Mouse (Mus musculus): ENCODE results near the gene Snupn. TPM values are rescaled to one million over a fixed set of nuclear protein-coding genes. Genes with fewer than 3 reads are reported as not detected.
A peak's percentile ranks its signal among the peaks of the same experiment; 100 is the strongest.
"Not testable (repeated sequence)": the region's sequence is repeated elsewhere in the genome, so short reads cannot be mapped to it uniquely, and the experiment has no call there.

Snupn gene
- 6.1 and 6.3 TPM in 2 replicates for polyA plus RNA-seq (2012; rRNA removed)

DNA sequence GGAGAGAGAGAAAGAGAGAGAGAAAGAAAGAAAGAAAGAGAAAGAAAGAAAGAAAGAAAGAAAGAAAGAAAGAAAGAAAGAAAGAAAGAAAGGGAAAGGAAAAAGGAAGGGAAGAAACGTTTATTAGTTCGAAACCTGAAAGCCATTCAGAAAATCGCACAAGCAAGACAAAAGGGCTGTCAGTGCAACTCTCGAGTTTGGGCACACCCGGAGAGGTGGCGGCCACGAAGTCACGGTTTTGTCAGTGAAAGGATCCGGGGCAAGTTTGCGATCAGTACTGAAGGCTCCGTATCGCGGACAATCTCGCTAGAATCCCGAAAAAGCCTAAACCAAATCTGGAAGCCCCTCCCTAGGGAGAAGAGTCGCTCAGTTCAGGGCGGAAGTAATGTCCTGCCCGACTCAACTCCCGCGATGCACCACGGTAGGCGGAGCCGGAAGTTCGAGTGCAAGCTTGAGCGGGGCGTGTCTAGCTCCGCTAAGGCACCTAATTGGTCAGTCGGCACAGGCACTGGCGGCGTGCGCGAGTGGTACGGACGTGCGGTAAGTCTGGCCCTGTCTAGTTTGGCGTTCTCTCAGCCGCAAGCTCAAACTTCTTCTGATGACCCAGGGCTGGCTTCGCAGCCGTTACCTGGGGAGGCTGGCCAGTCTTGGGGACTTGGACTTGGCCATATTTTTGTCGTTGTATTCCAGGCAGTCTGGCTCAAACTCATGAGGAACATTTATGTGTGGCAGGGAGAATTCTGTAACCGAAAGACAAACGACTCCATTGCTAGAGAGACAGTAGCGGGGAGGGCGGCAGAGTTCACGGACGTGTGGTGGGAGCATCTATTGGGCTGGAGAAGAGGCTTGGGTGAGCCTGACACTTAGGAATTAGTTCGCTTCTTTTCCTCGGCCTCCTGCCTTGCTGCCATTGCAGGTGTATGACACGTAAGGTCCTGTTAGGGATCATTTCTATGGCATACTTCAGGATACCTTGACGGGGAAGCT, at the start of gene Snupn:
Gene Snupn (plus strand): TSS at position 465 of the 987 bp plus-strand sequence.
- Histone ChIP-seq H3K36me3 (ENCODE audit: control insufficient read depth, insufficient read depth, low read length) (no peaks in the 10 kb centered on the region), H3K27me3 (ENCODE audit: control insufficient read depth, insufficient read depth, low read length) (no peaks in the 10 kb centered on the region), H3K27ac (ENCODE audit: control insufficient read depth, insufficient read depth, low read length) (peak within 1 kb of the TSS; percentile 71), H3K4me3 (ENCODE audit: control insufficient read depth, insufficient read depth, low read length) (peak within 1 kb of the TSS; percentile 75), H3K4me1 (replicated peaks; ENCODE audit: control insufficient read depth, insufficient read depth, low read length) (peaks cover 4% of the 10 kb centered on the region; the same call in 1 of the 2 replicates)
- under 1% methylated on average over 50 of the region's 50 CpGs for WGBS
- DNase-seq, result peak; percentile 98
- TF ChIP-seq CTCF (IDR thresholded peaks at IDR 0.05; ENCODE audit: borderline replicate concordance, control insufficient read depth, extremely low read depth, insufficient read depth, low read length, poor library complexity), result no peak
- TF ChIP-seq POLR2A (IDR thresholded peaks at IDR 0.05; ENCODE audit: control insufficient read depth, extremely low read depth, insufficient read depth, low read length, poor library complexity), result peak; percentile 92

DNA sequence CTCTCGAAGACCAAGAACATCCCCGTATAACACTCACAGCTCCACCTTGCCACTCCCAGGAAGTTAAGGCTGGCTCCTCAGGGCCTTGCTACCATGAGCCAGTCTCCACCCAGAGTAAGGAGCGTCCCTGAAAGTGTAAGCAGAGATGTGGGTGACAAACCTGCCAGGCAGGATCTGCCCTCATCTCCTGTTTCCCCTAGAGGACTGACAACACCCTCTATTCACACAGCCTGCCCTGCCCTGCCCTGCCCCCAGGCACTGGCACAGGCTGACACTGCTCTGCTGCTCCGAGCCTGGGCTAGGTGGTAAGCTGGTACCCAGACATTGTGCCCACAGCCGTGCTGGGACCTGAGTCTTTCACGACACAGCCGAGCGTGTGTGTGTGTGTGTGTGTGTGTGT, 49.5 kb upstream of the Snupn start:
- no peaks in the 10 kb centered on the region for H3K36me3 ChIP-seq (ENCODE audit: control insufficient read depth, insufficient read depth, low read length)
- no peak for DNase-seq
- H3K4me3 ChIP-seq (ENCODE audit: control insufficient read depth, insufficient read depth, low read length), result no peak overlapping the region
- TF ChIP-seq CTCF (IDR thresholded peaks at IDR 0.05; ENCODE audit: borderline replicate concordance, control insufficient read depth, extremely low read depth, insufficient read depth, low read length, poor library complexity) (no peak), POLR2A (IDR thresholded peaks at IDR 0.05; ENCODE audit: control insufficient read depth, extremely low read depth, insufficient read depth, low read length, poor library complexity) (no peak)
- WGBS, result 33% methylated on average over 8 of the region's 8 CpGs
- peaks cover 10% of the 10 kb centered on the region for H3K4me1 ChIP-seq (replicated peaks; ENCODE audit: control insufficient read depth, insufficient read depth, low read length)
- no peaks in the 10 kb centered on the region for H3K27me3 ChIP-seq (ENCODE audit: control insufficient read depth, insufficient read depth, low read length)
- peak overlapping the region; percentile 54 for H3K27ac ChIP-seq (ENCODE audit: control insufficient read depth, insufficient read depth, low read length)

DNA sequence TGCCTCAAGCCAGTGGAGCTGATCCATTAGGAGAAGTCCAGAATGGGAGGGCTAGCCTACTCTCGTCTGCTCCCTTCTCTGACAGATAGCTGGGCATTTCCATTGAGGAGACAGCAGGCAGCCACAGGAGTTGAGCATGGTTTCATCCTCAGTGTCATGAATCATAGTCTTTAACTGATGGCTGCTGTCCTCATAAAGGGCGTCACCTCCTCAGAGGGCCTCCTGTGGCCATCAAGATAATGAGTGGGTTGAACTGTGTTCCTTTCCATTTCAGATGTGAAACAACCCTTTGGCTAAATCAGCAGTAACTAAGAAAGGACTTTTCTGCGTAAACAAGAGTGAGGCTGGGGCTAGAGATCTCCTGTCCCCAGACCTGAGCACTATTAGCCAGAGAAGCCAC, 47.0 kb upstream of the Snupn start:
- TF ChIP-seq POLR2A (IDR thresholded peaks at IDR 0.05; ENCODE audit: control insufficient read depth, extremely low read depth, insufficient read depth, low read length, poor library complexity), result no peak
- H3K27ac ChIP-seq (ENCODE audit: control insufficient read depth, insufficient read depth, low read length), result no peak overlapping the region
- no peaks in the 10 kb centered on the region for H3K36me3 ChIP-seq (ENCODE audit: control insufficient read depth, insufficient read depth, low read length)
- 96% methylated on average over 3 of the region's 3 CpGs for WGBS
- H3K4me3 ChIP-seq (ENCODE audit: control insufficient read depth, insufficient read depth, low read length), result no peak overlapping the region
- no peak for DNase-seq
- peaks cover 10% of the 10 kb centered on the region for H3K4me1 ChIP-seq (replicated peaks; ENCODE audit: control insufficient read depth, insufficient read depth, low read length)
- no peaks in the 10 kb centered on the region for H3K27me3 ChIP-seq (ENCODE audit: control insufficient read depth, insufficient read depth, low read length)

DNA sequence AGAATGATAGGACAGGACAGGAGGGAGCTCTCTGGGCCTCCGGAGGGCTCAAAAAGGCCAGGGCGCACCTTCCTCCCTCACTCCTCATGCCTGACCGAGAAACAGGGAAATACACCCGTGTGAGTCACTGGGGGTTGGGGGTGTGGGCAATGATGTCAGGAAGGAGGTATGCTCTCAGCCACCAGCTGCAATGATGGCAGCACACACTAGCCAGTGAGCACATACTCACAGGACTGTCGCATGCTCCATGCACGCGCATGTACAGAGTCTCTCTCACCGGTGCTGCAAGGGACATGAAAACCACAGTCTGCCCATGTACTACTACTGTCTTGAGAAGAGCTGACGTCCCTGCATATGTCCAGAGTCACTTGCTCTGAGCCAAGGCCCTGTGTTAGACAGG, 43.1 kb upstream of the Snupn start:
- TF ChIP-seq CTCF (IDR thresholded peaks at IDR 0.05; ENCODE audit: borderline replicate concordance, control insufficient read depth, extremely low read depth, insufficient read depth, low read length, poor library complexity) (no peak), POLR2A (IDR thresholded peaks at IDR 0.05; ENCODE audit: control insufficient read depth, extremely low read depth, insufficient read depth, low read length, poor library complexity) (no peak)
- Histone ChIP-seq H3K4me3 (ENCODE audit: control insufficient read depth, insufficient read depth, low read length) (no peak overlapping the region), H3K27ac (ENCODE audit: control insufficient read depth, insufficient read depth, low read length) (no peak overlapping the region), H3K27me3 (ENCODE audit: control insufficient read depth, insufficient read depth, low read length) (no peaks in the 10 kb centered on the region), H3K36me3 (ENCODE audit: control insufficient read depth, insufficient read depth, low read length) (no peaks in the 10 kb centered on the region), H3K4me1 (replicated peaks; ENCODE audit: control insufficient read depth, insufficient read depth, low read length) (no peaks in the 10 kb centered on the region)
- no peak for DNase-seq
- 78% methylated on average over 9 of the region's 9 CpGs for WGBS

DNA sequence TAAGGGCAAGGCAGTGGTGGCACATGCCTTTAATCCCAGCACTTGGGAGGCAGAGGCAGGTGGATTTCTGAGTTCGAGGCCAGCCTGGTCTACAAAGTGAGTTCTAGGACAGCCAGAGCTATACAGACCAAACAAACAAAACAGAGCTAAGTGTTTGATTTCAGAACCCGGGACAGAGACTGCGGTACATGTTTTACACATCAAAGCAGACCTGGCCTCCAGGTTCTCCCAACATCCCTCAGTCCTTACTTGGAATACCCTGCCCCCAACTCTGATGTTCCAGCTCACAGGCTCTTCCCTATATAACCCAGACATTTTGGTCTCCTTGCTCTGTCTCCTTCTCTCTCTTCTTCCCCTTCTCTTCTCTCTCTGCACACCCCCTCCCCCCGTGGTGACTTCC, 40.7 kb upstream of the Snupn start:
- not testable (repeated sequence) for H3K36me3 ChIP-seq (ENCODE audit: control insufficient read depth, insufficient read depth, low read length); H3K27me3 ChIP-seq (ENCODE audit: control insufficient read depth, insufficient read depth, low read length); H3K27ac ChIP-seq (ENCODE audit: control insufficient read depth, insufficient read depth, low read length); H3K4me3 ChIP-seq (ENCODE audit: control insufficient read depth, insufficient read depth, low read length); DNase-seq; H3K4me1 ChIP-seq (replicated peaks; ENCODE audit: control insufficient read depth, insufficient read depth, low read length)
- 47% methylated on average over 4 of the region's 4 CpGs for WGBS

DNA sequence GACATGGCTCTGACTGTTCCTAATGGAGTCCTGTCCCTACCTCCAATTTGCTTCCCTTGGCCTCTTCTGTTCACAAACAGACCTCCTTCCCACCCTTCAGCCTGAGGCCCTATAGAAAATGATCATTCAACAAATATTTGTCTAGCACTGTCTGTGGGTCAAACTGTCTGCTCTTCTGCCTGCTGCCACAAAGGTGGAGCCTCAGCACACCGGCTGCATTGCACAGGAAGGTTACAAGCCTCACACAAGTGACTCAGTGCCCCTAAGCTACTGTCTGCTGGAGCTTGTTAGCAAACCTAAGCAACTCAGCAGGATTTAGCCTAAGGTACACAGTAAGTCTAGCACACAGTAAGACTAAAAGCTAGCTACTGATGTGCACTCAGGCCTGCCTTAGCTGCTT, 39.7 kb upstream of the Snupn start:
- H3K27ac ChIP-seq (ENCODE audit: control insufficient read depth, insufficient read depth, low read length), result no peak overlapping the region
- DNase-seq, result no peak
- H3K36me3 ChIP-seq (ENCODE audit: control insufficient read depth, insufficient read depth, low read length), result no peaks in the 10 kb centered on the region
- no peaks in the 10 kb centered on the region for H3K4me1 ChIP-seq (replicated peaks; ENCODE audit: control insufficient read depth, insufficient read depth, low read length)
- 60% methylated on average over 1 of the region's 1 CpGs for WGBS
- H3K4me3 ChIP-seq (ENCODE audit: control insufficient read depth, insufficient read depth, low read length), result no peak overlapping the region
- no peaks in the 10 kb centered on the region for H3K27me3 ChIP-seq (ENCODE audit: control insufficient read depth, insufficient read depth, low read length)
- no peak for TF ChIP-seq POLR2A (IDR thresholded peaks at IDR 0.05; ENCODE audit: control insufficient read depth, extremely low read depth, insufficient read depth, low read length, poor library complexity)
- TF ChIP-seq CTCF (IDR thresholded peaks at IDR 0.05; ENCODE audit: borderline replicate concordance, control insufficient read depth, extremely low read depth, insufficient read depth, low read length, poor library complexity), result no peak

DNA sequence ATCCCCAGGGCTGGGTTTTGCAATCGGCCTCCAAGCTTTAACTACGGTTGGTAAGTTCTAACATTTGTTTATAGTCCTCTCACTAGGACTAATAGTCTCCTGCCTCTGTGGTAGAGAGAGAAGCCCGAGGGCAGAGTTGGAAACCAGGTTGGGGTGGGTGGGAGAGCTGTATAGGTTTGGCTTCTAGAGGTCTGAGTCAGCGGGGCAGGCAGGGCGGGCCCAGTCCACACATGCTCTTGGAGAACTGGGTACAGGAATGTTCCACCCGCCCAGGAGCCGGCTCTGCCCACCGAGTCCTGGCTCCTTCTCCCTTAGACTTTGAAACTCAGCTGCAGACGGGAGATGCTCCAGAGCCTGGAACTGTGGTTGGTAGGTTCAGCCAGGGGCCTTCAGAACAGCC, 36.7 kb upstream of the Snupn start:
- no peak overlapping the region for H3K4me3 ChIP-seq (ENCODE audit: control insufficient read depth, insufficient read depth, low read length)
- H3K4me1 ChIP-seq (replicated peaks; ENCODE audit: control insufficient read depth, insufficient read depth, low read length), result no peaks in the 10 kb centered on the region
- TF ChIP-seq POLR2A (IDR thresholded peaks at IDR 0.05; ENCODE audit: control insufficient read depth, extremely low read depth, insufficient read depth, low read length, poor library complexity), result no peak
- TF ChIP-seq CTCF (IDR thresholded peaks at IDR 0.05; ENCODE audit: borderline replicate concordance, control insufficient read depth, extremely low read depth, insufficient read depth, low read length, poor library complexity), result no peak
- H3K27me3 ChIP-seq (ENCODE audit: control insufficient read depth, insufficient read depth, low read length), result no peaks in the 10 kb centered on the region
- no peak overlapping the region for H3K27ac ChIP-seq (ENCODE audit: control insufficient read depth, insufficient read depth, low read length)
- DNase-seq, result no peak
- H3K36me3 ChIP-seq (ENCODE audit: control insufficient read depth, insufficient read depth, low read length), result no peaks in the 10 kb centered on the region
- 94% methylated on average over 9 of the region's 9 CpGs for WGBS
